In the genomic region with DNA sequence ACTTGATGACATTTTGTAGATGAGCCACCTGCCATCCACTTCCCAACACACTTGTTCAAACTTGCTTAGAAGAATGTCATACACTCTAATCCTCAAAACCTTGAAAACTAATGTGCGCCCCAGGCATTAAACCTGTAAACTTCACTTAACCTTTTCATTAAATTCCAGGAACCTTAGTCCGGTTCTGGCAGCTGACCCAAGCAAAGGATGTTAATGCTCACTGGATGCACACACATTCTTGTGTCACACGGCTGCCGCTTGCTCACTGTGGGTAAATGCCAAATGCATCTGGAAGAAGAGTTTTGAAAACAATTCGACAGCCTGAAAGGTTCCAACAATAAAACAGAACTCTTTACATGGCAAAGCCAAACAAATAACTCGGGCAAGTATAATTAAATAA, we compare ENCODE assay signal across 21 mouse cellular contexts.
DNase-seq lines count a peak whose midpoint lies in the region; ATAC-seq and TF ChIP-seq lines count a peak whose summit lies in the region.
"Had no signal": no experiment of that assay in that cellular context is flagged by ENCODE, and none has a peak within 500 bp of the region (broad histone marks: within the 10 kb centered on the region; RNA-seq: fewer than 3 reads in every experiment).

No protein-coding gene starts in this region.

- H3K9me3 ChIP-seq in kidney, postnatal 0 days (replicated peaks; ENCODE audit: low read length) = no peaks in the 10 kb centered on the region
- no peaks in the 10 kb centered on the region for H3K9me3 ChIP-seq in kidney, embryonic 16.5 days (ENCODE audit: low read length)
- H3K9me3 ChIP-seq in embryonic facial prominence, embryonic 14.5 days (ENCODE audit: control insufficient read depth, low read length) = no peaks in the 10 kb centered on the region
- H3K9me3 ChIP-seq: embryonic facial prominence, embryonic 12.5 days; hindbrain, embryonic 10.5 days; intestine, embryonic 15.5 days; midbrain, embryonic 10.5 days had no signal

- 33% methylated on average over 6 of the region's 6 CpGs for WGBS in kidney, postnatal 0 days
- 44% methylated on average over 6 of the region's 6 CpGs for WGBS in kidney, embryonic 16.5 days
- WGBS in embryonic facial prominence, embryonic 14.5 days = 42% methylated on average over 6 of the region's 6 CpGs

- TF ChIP-seq CTCF in kidney, postnatal 0 days (IDR thresholded peaks at IDR 0.05; ENCODE audit: low read depth) = no peak

- no peak overlapping the region for H3K4me2 ChIP-seq in kidney, postnatal 0 days (ENCODE audit: low read length)
- H3K4me2 ChIP-seq in kidney, embryonic 16.5 days (replicated peaks; ENCODE audit: low read depth, low read length) = no peak overlapping the region
- H3K4me2 ChIP-seq in embryonic facial prominence, embryonic 14.5 days (ENCODE audit: low read depth, low read length) = no peak overlapping the region
- H3K4me2 ChIP-seq: embryonic facial prominence, embryonic 12.5 days; heart, embryonic 11.5 days; intestine, embryonic 15.5 days; liver, embryonic 11.5 days had no signal

- no peaks in the 10 kb centered on the region for H3K4me1 ChIP-seq in kidney, postnatal 0 days (replicated peaks; ENCODE audit: insufficient read depth, low read length)
- H3K4me1 ChIP-seq in kidney, embryonic 16.5 days (ENCODE audit: insufficient read depth, low read length) = peaks cover 13% of the 10 kb centered on the region
- no peaks in the 10 kb centered on the region for H3K4me1 ChIP-seq in embryonic facial prominence, embryonic 14.5 days (ENCODE audit: control insufficient read depth, insufficient read depth, low read length)
- H3K4me1 ChIP-seq: hindbrain, embryonic 10.5 days; intestine, embryonic 15.5 days; midbrain, embryonic 10.5 days had no signal

- no peak overlapping the region for H3K4me3 ChIP-seq in kidney, postnatal 0 days (replicated peaks; ENCODE audit: low read depth, low read length)
- no peak overlapping the region for H3K4me3 ChIP-seq in kidney, embryonic 16.5 days (ENCODE audit: low read length)
- no peak overlapping the region for H3K4me3 ChIP-seq in embryonic facial prominence, embryonic 14.5 days (ENCODE audit: low read depth, low read length)
- H3K4me3 ChIP-seq: embryonic facial prominence, embryonic 12.5 days; hindbrain, embryonic 10.5 days; intestine, embryonic 15.5 days; midbrain, embryonic 10.5 days had no signal

- no peaks in the 10 kb centered on the region for H3K36me3 ChIP-seq in kidney, postnatal 0 days (ENCODE audit: insufficient read depth, low read length)
- H3K36me3 ChIP-seq in kidney, embryonic 16.5 days (ENCODE audit: insufficient read depth, low read length) = no peaks in the 10 kb centered on the region
- no peaks in the 10 kb centered on the region for H3K36me3 ChIP-seq in embryonic facial prominence, embryonic 14.5 days (ENCODE audit: control insufficient read depth, insufficient read depth, low read length)
- H3K36me3 ChIP-seq: embryonic facial prominence, embryonic 12.5 days; hindbrain, embryonic 10.5 days; intestine, embryonic 15.5 days; midbrain, embryonic 10.5 days had no signal

- no peaks in the 10 kb centered on the region for H3K27me3 ChIP-seq in kidney, postnatal 0 days (ENCODE audit: insufficient read depth, low read length)
- no peaks in the 10 kb centered on the region for H3K27me3 ChIP-seq in kidney, embryonic 16.5 days (ENCODE audit: insufficient read depth, low read length)
- no peaks in the 10 kb centered on the region for H3K27me3 ChIP-seq in embryonic facial prominence, embryonic 14.5 days (replicated peaks; ENCODE audit: control insufficient read depth, insufficient read depth, low read length)
- H3K27me3 ChIP-seq: embryonic facial prominence, embryonic 12.5 days; intestine, embryonic 15.5 days had no signal

- DNase-seq in kidney, postnatal 0 days (ENCODE audit: low spot score) = peak; percentile 47
- peak; percentile 87 for DNase-seq in 3T3-L1 (ENCODE audit: low read depth, low spot score)
- DNase-seq in Muller cell, postnatal 12 days (ENCODE audit: inconsistent ontology term) = peak; percentile 80
- peak; percentile 73 for DNase-seq in embryonic facial prominence, embryonic 14.5 days (ENCODE audit: low spot score)
- no peak for DNase-seq in gastrocnemius, postnatal 14 days
- no peak for DNase-seq in spleen, adult 12 weeks (ENCODE audit: low spot score)
- DNase-seq in heart, postnatal 25 days (ENCODE audit: low spot score) = no peak
- DNase-seq: adrenal gland, adult 2 months; cerebellum, adult 11 months; cerebellum, adult 9-11 months; liver, postnatal 0 days; lung, postnatal 10 days had no signal

- no peak overlapping the region for H3K27ac ChIP-seq in kidney, postnatal 0 days
- H3K27ac ChIP-seq in kidney, embryonic 16.5 days (ENCODE audit: low read length) = no peak overlapping the region
- H3K27ac ChIP-seq in embryonic facial prominence, embryonic 14.5 days (replicated peaks; ENCODE audit: low read depth, low read length) = no peak overlapping the region
- H3K27ac ChIP-seq: embryonic facial prominence, embryonic 12.5 days; hindbrain, embryonic 10.5 days; intestine, embryonic 15.5 days; midbrain, embryonic 10.5 days; stomach, postnatal 0 days had no signal

- intact Hi-C loops in gastrocnemius, postnatal 14 days (cut with DNase I; ENCODE audit: low total_unique reads) = no loop called here
- intact Hi-C loops in heart, postnatal 25 days (cut with DNase I) = no loop called here

- H3K9ac ChIP-seq in kidney, postnatal 0 days (ENCODE audit: low read depth, low read length) = no peak overlapping the region
- H3K9ac ChIP-seq in kidney, embryonic 16.5 days (replicated peaks; ENCODE audit: low read length) = no peak overlapping the region
- no peak overlapping the region for H3K9ac ChIP-seq in embryonic facial prominence, embryonic 14.5 days (ENCODE audit: low read depth, low read length)
- H3K9ac ChIP-seq: embryonic facial prominence, embryonic 12.5 days; intestine, embryonic 15.5 days; liver, postnatal 0 days had no signal

- no peak for ATAC-seq in kidney, postnatal 0 days (replicated peaks; ENCODE audit: low FRiP score, low read depth)
- no peak for ATAC-seq in kidney, embryonic 16.5 days (ENCODE audit: low FRiP score, low TSS enrichment)
- no peak for ATAC-seq in embryonic facial prominence, embryonic 14.5 days (ENCODE audit: low read depth)
- ATAC-seq: hindbrain, embryonic 16.5 days; intestine, embryonic 15.5 days; liver, postnatal 0 days had no signal

Comparison
In these comparisons a context has a peak if more than half of its experiments do, and no peak if none do; other contexts are left out.
1. DNase-seq: peak in kidney, postnatal 0 days (single experiment), 3T3-L1 (single experiment), Muller cell, postnatal 12 days (single experiment) and embryonic facial prominence, embryonic 14.5 days (single experiment); none in gastrocnemius, postnatal 14 days (single experiment), spleen, adult 12 weeks (single experiment) and heart, postnatal 25 days (single experiment).